Mouse (Mus musculus) right cerebral cortex, postnatal 10 days (tissue): ENCODE data around the gene Tmem63b.
"Not testable (repeated sequence)": the region's sequence is repeated elsewhere in the genome, so short reads cannot be mapped to it uniquely, and the experiment has no call there.

Experiments used
- DNase-seq, 2 experiments: peaks; one replicate each; pipeline ENCODE4 v3.0.0; 2021; ENCODE audit warnings: low spot score in 2 of 2

The Tmem63b gene

GRCm38 (mm10) chr17:45623425-45623824 lies 63.3 kb downstream of the Tmem63b start:
- DNase-seq: not testable (repeated sequence)

GRCm38 (mm10) chr17:45619386-45620256 lies 67.1 kb downstream of the Tmem63b start:
- no peak for DNase-seq

- no peak for DNase-seq
Measured at GRCm38 (mm10) chr17:45618941-45619385, 67.7 kb downstream of the Tmem63b start.

GRCm38 (mm10) chr17:45617655-45618054 lies 69.0 kb downstream of the Tmem63b start:
- no peak for DNase-seq

- DNase-seq: no peak
Measured at GRCm38 (mm10) chr17:45616679-45617078, 70.0 kb downstream of the Tmem63b start.

GRCm38 (mm10) chr17:45616046-45616650 lies 70.6 kb downstream of the Tmem63b start:
- no peak for DNase-seq

- no peak for DNase-seq
Measured at GRCm38 (mm10) chr17:45612921-45613320, 73.8 kb downstream of the Tmem63b start.

- DNase-seq: no peak
Measured at GRCm38 (mm10) chr17:45612008-45612407, 74.7 kb downstream of the Tmem63b start.
